Mouse (Mus musculus): ENCODE measurements around the gene Rdh16f2. TPM values are rescaled to one million over a fixed set of nuclear protein-coding genes. Genes with fewer than 3 reads are reported as not detected.

Gene Rdh16f2
- polyA plus RNA-seq, 1 experiment from 2014 or later: 0.39 TPM

GRCm38 (mm10) chr10:127872484-127872883, 6.2 kb downstream of the Rdh16f2 start:
- Histone ChIP-seq H3K36me3 (ENCODE audit: control insufficient read depth, insufficient read depth) (no peaks in the 10 kb centered on the region), H3K27ac (ENCODE audit: low read depth, low read length) (no peak overlapping the region), H3K4me1 (replicated peaks; ENCODE audit: control insufficient read depth, insufficient read depth, low read length) (no peaks in the 10 kb centered on the region), H3K9ac (ENCODE audit: low read depth, low read length) (no peak overlapping the region), H3K4me2 (replicated peaks; ENCODE audit: low read depth) (no peak overlapping the region), H3K4me3 (ENCODE audit: low read depth, low read length) (no peak overlapping the region), H3K9me3 (ENCODE audit: control insufficient read depth) (no peaks in the 10 kb centered on the region), H3K27me3 (replicated peaks; ENCODE audit: control insufficient read depth, insufficient read depth, low read length) (no peaks in the 10 kb centered on the region)
- 71% methylated on average over 4 of the region's 4 CpGs for WGBS
- ATAC-seq: no peak
- TF ChIP-seq CTCF (IDR thresholded peaks at IDR 0.05; ENCODE audit: low read depth): peak; percentile 84

DNA sequence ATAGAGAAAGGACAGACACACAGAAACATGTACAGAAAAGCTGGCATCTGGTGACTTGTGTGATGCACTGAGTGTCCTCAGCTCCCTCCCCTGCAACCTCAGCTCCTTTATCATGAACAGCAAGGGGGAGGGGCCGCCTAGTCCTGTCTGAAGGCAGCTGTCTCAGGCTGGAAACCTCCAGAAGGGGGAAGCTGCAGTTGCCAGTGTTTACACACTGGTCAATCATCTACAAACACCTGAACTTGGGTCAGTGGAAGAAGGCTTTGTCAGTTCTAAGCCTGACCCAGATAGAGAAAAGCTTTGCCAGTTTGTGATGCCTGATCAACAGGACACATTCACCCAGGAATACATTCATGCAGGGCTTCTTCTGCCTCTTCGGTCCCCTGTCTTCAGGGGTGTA, 11.4 kb downstream of the Rdh16f2 start:
- 17% methylated on average over 2 of the region's 2 CpGs for WGBS
- Histone ChIP-seq H3K9me3 (ENCODE audit: control insufficient read depth) (no peaks in the 10 kb centered on the region), H3K27me3 (replicated peaks; ENCODE audit: control insufficient read depth, insufficient read depth, low read length) (no peaks in the 10 kb centered on the region), H3K4me2 (replicated peaks; ENCODE audit: low read depth) (peak overlapping the region; percentile 51), H3K36me3 (ENCODE audit: control insufficient read depth, insufficient read depth) (no peaks in the 10 kb centered on the region), H3K4me3 (ENCODE audit: low read depth, low read length) (no peak overlapping the region), H3K27ac (ENCODE audit: low read depth, low read length) (peak overlapping the region; percentile 83), H3K4me1 (replicated peaks; ENCODE audit: control insufficient read depth, insufficient read depth, low read length) (peaks cover 6% of the 10 kb centered on the region; the same call in 1 of the 2 replicates), H3K9ac (ENCODE audit: low read depth, low read length) (no peak overlapping the region)
- ATAC-seq: peak; percentile 90
- peak; percentile 29 for TF ChIP-seq CTCF (IDR thresholded peaks at IDR 0.05; ENCODE audit: low read depth)

GRCm38 (mm10) chr10:127878262-127879057, 12.2 kb downstream of the Rdh16f2 start:
- Histone ChIP-seq H3K27ac (ENCODE audit: low read depth, low read length) (peak overlapping the region; percentile 83), H3K36me3 (ENCODE audit: control insufficient read depth, insufficient read depth) (no peaks in the 10 kb centered on the region), H3K4me2 (replicated peaks; ENCODE audit: low read depth) (peak overlapping the region; percentile 51), H3K4me1 (replicated peaks; ENCODE audit: control insufficient read depth, insufficient read depth, low read length) (peaks cover 6% of the 10 kb centered on the region; the same call in 1 of the 2 replicates), H3K4me3 (ENCODE audit: low read depth, low read length) (no peak overlapping the region), H3K9me3 (ENCODE audit: control insufficient read depth) (no peaks in the 10 kb centered on the region), H3K27me3 (replicated peaks; ENCODE audit: control insufficient read depth, insufficient read depth, low read length) (no peaks in the 10 kb centered on the region), H3K9ac (ENCODE audit: low read depth, low read length) (no peak overlapping the region)
- ATAC-seq: peak; percentile 61
- TF ChIP-seq CTCF (IDR thresholded peaks at IDR 0.05; ENCODE audit: low read depth): no peak
- WGBS: 23% methylated on average over 3 of the region's 3 CpGs

DNA sequence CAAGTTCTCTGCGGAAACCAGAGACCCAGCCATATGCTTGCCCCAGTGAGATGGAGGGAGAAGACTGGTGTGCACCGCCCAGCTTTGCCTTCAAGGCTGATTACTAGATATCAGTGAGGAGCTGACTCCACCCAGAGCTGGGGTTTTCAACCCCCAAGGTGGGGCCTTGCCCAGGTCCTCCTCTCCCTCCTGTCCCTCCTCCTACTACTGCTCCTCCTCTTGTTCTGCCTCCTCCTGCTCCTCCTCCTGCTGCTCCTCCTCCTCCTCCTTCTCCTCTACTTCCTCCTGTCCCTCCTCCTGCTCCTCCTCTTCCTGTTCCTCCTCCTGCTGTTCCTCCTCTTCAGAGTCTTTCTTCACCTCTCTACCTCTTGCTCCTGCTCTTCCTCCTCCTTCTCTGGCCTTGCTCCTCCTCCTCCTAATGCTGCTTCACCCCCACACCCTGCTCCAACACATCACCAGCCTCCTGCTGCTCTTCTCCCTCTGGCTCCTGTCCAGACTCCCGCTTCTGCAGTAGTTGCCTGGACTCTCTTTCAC, 12.9 kb downstream of the Rdh16f2 start:
- peak overlapping the region; percentile 51 for H3K4me2 ChIP-seq (replicated peaks; ENCODE audit: low read depth)
- H3K27ac ChIP-seq (ENCODE audit: low read depth, low read length): peak overlapping the region; percentile 83
- WGBS: 41% methylated on average over 3 of the region's 3 CpGs
- ATAC-seq: peak; percentile 63
- H3K36me3 ChIP-seq (ENCODE audit: control insufficient read depth, insufficient read depth): no peaks in the 10 kb centered on the region
- H3K4me1 ChIP-seq (replicated peaks; ENCODE audit: control insufficient read depth, insufficient read depth, low read length): peaks cover 6% of the 10 kb centered on the region; the same call in 1 of the 2 replicates
- no peak overlapping the region for H3K9ac ChIP-seq (ENCODE audit: low read depth, low read length)
- no peaks in the 10 kb centered on the region for H3K27me3 ChIP-seq (replicated peaks; ENCODE audit: control insufficient read depth, insufficient read depth, low read length)
- H3K4me3 ChIP-seq (ENCODE audit: low read depth, low read length): no peak overlapping the region
- no peak for TF ChIP-seq CTCF (IDR thresholded peaks at IDR 0.05; ENCODE audit: low read depth)
- no peaks in the 10 kb centered on the region for H3K9me3 ChIP-seq (ENCODE audit: control insufficient read depth)

DNA sequence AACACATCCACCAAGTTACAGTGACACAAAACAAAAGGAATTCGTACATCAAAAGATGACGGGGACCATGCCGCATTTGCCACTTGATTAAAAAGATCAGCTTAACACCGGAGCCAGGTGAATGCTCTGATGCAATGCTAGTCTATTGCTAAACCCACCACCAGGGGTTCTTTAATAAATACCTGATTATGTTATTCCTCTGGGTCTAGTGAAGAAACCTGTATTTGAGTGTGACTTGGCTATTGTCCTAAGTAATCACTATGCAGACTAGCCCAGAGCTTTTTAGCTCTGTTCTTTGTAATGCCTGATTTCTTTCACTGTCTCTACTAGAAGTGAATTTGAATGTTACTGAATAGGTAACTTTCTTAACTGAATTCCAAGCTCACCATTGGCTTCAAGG, 14.8 kb downstream of the Rdh16f2 start:
- ATAC-seq: no peak
- no peak for TF ChIP-seq CTCF (IDR thresholded peaks at IDR 0.05; ENCODE audit: low read depth)
- Histone ChIP-seq H3K36me3 (ENCODE audit: control insufficient read depth, insufficient read depth) (no peaks in the 10 kb centered on the region), H3K27ac (ENCODE audit: low read depth, low read length) (no peak overlapping the region), H3K4me2 (replicated peaks; ENCODE audit: low read depth) (no peak overlapping the region), H3K4me1 (replicated peaks; ENCODE audit: control insufficient read depth, insufficient read depth, low read length) (peaks cover 6% of the 10 kb centered on the region; the same call in 1 of the 2 replicates), H3K4me3 (ENCODE audit: low read depth, low read length) (no peak overlapping the region), H3K9ac (ENCODE audit: low read depth, low read length) (no peak overlapping the region), H3K9me3 (ENCODE audit: control insufficient read depth) (no peaks in the 10 kb centered on the region), H3K27me3 (replicated peaks; ENCODE audit: control insufficient read depth, insufficient read depth, low read length) (no peaks in the 10 kb centered on the region)
- 91% methylated on average over 4 of the region's 4 CpGs for WGBS

- Histone ChIP-seq H3K27me3 (replicated peaks; ENCODE audit: control insufficient read depth, insufficient read depth, low read length) (no peaks in the 10 kb centered on the region), H3K4me1 (replicated peaks; ENCODE audit: control insufficient read depth, insufficient read depth, low read length) (peaks cover 3% of the 10 kb centered on the region), H3K9me3 (ENCODE audit: control insufficient read depth) (no peaks in the 10 kb centered on the region), H3K36me3 (ENCODE audit: control insufficient read depth, insufficient read depth) (no peaks in the 10 kb centered on the region), H3K4me3 (ENCODE audit: low read depth, low read length) (no peak overlapping the region), H3K27ac (ENCODE audit: low read depth, low read length) (no peak overlapping the region), H3K4me2 (replicated peaks; ENCODE audit: low read depth) (no peak overlapping the region), H3K9ac (ENCODE audit: low read depth, low read length) (no peak overlapping the region)
- 75% methylated on average over 1 of the region's 1 CpGs for WGBS
- no peak for TF ChIP-seq CTCF (IDR thresholded peaks at IDR 0.05; ENCODE audit: low read depth)
- peak; percentile 15; the same call in 1 of the 2 replicates for ATAC-seq
These were observed 20.3 kb downstream of the Rdh16f2 start for GRCm38 (mm10) chr10:127886551-127886950.
